Mouse (Mus musculus): ENCODE measurements around the gene Thrb. TPM values are rescaled to one million over a fixed set of nuclear protein-coding genes. Genes with fewer than 3 reads are reported as not detected.

The Thrb gene
- polyA plus RNA-seq, 1 experiment from 2014 or later: 0.38 TPM

GRCm38 (mm10) chr14:17863701-17864320, 203.8 kb downstream of the Thrb start:
- Histone ChIP-seq H3K36me3 (no peaks in the 10 kb centered on the region), H3K27me3 (ENCODE audit: low read depth, poor library complexity, severe bottlenecking) (no peaks in the 10 kb centered on the region), H3K27ac (no peak overlapping the region), H3K4me1 (no peaks in the 10 kb centered on the region), H3K9me3 (replicated peaks) (no peaks in the 10 kb centered on the region), H3K4me3 (no peak overlapping the region)
- DNase-seq (ENCODE audit: low spot score): no peak
- 77% methylated on average over 6 of the region's 6 CpGs for WGBS

- Histone ChIP-seq H3K36me3 (no peaks in the 10 kb centered on the region), H3K4me3 (no peak overlapping the region), H3K27ac (no peak overlapping the region), H3K9me3 (replicated peaks) (no peaks in the 10 kb centered on the region), H3K4me1 (no peaks in the 10 kb centered on the region), H3K27me3 (ENCODE audit: low read depth, poor library complexity, severe bottlenecking) (no peaks in the 10 kb centered on the region)
- 62% methylated on average over 6 of the region's 6 CpGs for WGBS
- no peak for DNase-seq (ENCODE audit: low spot score)
These were observed 208.3 kb downstream of the Thrb start for GRCm38 (mm10) chr14:17868326-17868725.

- DNase-seq (ENCODE audit: low spot score): no peak
- no peaks in the 10 kb centered on the region for H3K36me3 ChIP-seq
- H3K27me3 ChIP-seq (ENCODE audit: low read depth, poor library complexity, severe bottlenecking): no peaks in the 10 kb centered on the region
- no peaks in the 10 kb centered on the region for H3K9me3 ChIP-seq (replicated peaks)
- no peaks in the 10 kb centered on the region for H3K4me1 ChIP-seq
- 56% methylated on average over 2 of the region's 2 CpGs for WGBS
- H3K27ac ChIP-seq: no peak overlapping the region
- H3K4me3 ChIP-seq: no peak overlapping the region
These were observed 215.9 kb downstream of the Thrb start for GRCm38 (mm10) chr14:17875946-17876345.

- H3K4me3 ChIP-seq: no peak overlapping the region
- 90% methylated on average over 5 of the region's 5 CpGs for WGBS
- no peak overlapping the region for H3K27ac ChIP-seq
- no peak for DNase-seq (ENCODE audit: low spot score)
- no peaks in the 10 kb centered on the region for H3K4me1 ChIP-seq
- H3K9me3 ChIP-seq (replicated peaks): no peaks in the 10 kb centered on the region
- no peaks in the 10 kb centered on the region for H3K36me3 ChIP-seq
- no peaks in the 10 kb centered on the region for H3K27me3 ChIP-seq (ENCODE audit: low read depth, poor library complexity, severe bottlenecking)
These were observed 219.4 kb downstream of the Thrb start for GRCm38 (mm10) chr14:17879446-17879845.

- 83% methylated on average over 13 of the region's 13 CpGs for WGBS
These were observed 224.8 kb downstream of the Thrb start for GRCm38 (mm10) chr14:17884884-17885283.

GRCm38 (mm10) chr14:17885320-17885719, 225.3 kb downstream of the Thrb start:
- Histone ChIP-seq H3K4me3 (no peak overlapping the region), H3K36me3 (no peaks in the 10 kb centered on the region), H3K27me3 (ENCODE audit: low read depth, poor library complexity, severe bottlenecking) (no peaks in the 10 kb centered on the region), H3K4me1 (no peaks in the 10 kb centered on the region), H3K9me3 (replicated peaks) (no peaks in the 10 kb centered on the region), H3K27ac (no peak overlapping the region)
- 90% methylated on average over 3 of the region's 3 CpGs for WGBS
- DNase-seq (ENCODE audit: low spot score): no peak

More at GRCm38 (mm10) chr14:17884884-17885283, 224.8 kb downstream of the Thrb start:
- H3K27ac ChIP-seq: no peak overlapping the region
- no peak overlapping the region for H3K4me3 ChIP-seq
- no peaks in the 10 kb centered on the region for H3K4me1 ChIP-seq
- H3K9me3 ChIP-seq (replicated peaks): no peaks in the 10 kb centered on the region
- no peaks in the 10 kb centered on the region for H3K27me3 ChIP-seq (ENCODE audit: low read depth, poor library complexity, severe bottlenecking)
- no peaks in the 10 kb centered on the region for H3K36me3 ChIP-seq
- no peak for DNase-seq (ENCODE audit: low spot score)

GRCm38 (mm10) chr14:17894791-17895190, 234.7 kb downstream of the Thrb start:
- no peak overlapping the region for H3K27ac ChIP-seq
- WGBS: 83% methylated on average over 1 of the region's 1 CpGs
- H3K36me3 ChIP-seq: no peaks in the 10 kb centered on the region
- no peaks in the 10 kb centered on the region for H3K4me1 ChIP-seq
- DNase-seq (ENCODE audit: low spot score): no peak
- H3K27me3 ChIP-seq (ENCODE audit: low read depth, poor library complexity, severe bottlenecking): no peaks in the 10 kb centered on the region
- no peaks in the 10 kb centered on the region for H3K9me3 ChIP-seq (replicated peaks)
- no peak overlapping the region for H3K4me3 ChIP-seq

GRCm38 (mm10) chr14:17899733-17900413, 239.8 kb downstream of the Thrb start:
- Histone ChIP-seq H3K9me3 (replicated peaks) (no peaks in the 10 kb centered on the region), H3K4me1 (no peaks in the 10 kb centered on the region), H3K4me3 (no peak overlapping the region), H3K27me3 (ENCODE audit: low read depth, poor library complexity, severe bottlenecking) (no peaks in the 10 kb centered on the region), H3K36me3 (no peaks in the 10 kb centered on the region), H3K27ac (no peak overlapping the region)
- DNase-seq (ENCODE audit: low spot score): no peak
- 93% methylated on average over 6 of the region's 6 CpGs for WGBS

GRCm38 (mm10) chr14:17900414-17900795, 240.3 kb downstream of the Thrb start:
- WGBS: 83% methylated on average over 3 of the region's 3 CpGs
- no peaks in the 10 kb centered on the region for H3K27me3 ChIP-seq (ENCODE audit: low read depth, poor library complexity, severe bottlenecking)
- no peaks in the 10 kb centered on the region for H3K36me3 ChIP-seq
- no peaks in the 10 kb centered on the region for H3K4me1 ChIP-seq
- DNase-seq (ENCODE audit: low spot score): no peak
- no peaks in the 10 kb centered on the region for H3K9me3 ChIP-seq (replicated peaks)
- H3K4me3 ChIP-seq: no peak overlapping the region
- no peak overlapping the region for H3K27ac ChIP-seq

- Histone ChIP-seq H3K4me1 (no peaks in the 10 kb centered on the region), H3K27ac (no peak overlapping the region), H3K27me3 (ENCODE audit: low read depth, poor library complexity, severe bottlenecking) (no peaks in the 10 kb centered on the region), H3K36me3 (no peaks in the 10 kb centered on the region), H3K4me3 (no peak overlapping the region), H3K9me3 (replicated peaks) (no peaks in the 10 kb centered on the region)
- no peak for DNase-seq (ENCODE audit: low spot score)
- WGBS: 80% methylated on average over 2 of the region's 2 CpGs
These were observed 242.4 kb downstream of the Thrb start for GRCm38 (mm10) chr14:17902426-17902825.

- H3K27me3 ChIP-seq (ENCODE audit: low read depth, poor library complexity, severe bottlenecking): no peaks in the 10 kb centered on the region
- H3K9me3 ChIP-seq (replicated peaks): no peaks in the 10 kb centered on the region
- no peak overlapping the region for H3K27ac ChIP-seq
- no peaks in the 10 kb centered on the region for H3K4me1 ChIP-seq
- no peak for DNase-seq (ENCODE audit: low spot score)
- 81% methylated on average over 2 of the region's 2 CpGs for WGBS
- H3K36me3 ChIP-seq: no peaks in the 10 kb centered on the region
- H3K4me3 ChIP-seq: no peak overlapping the region
These were observed 243.1 kb downstream of the Thrb start for GRCm38 (mm10) chr14:17903121-17903520.

GRCm38 (mm10) chr14:17904554-17904953, 244.5 kb downstream of the Thrb start:
- H3K9me3 ChIP-seq (replicated peaks): no peaks in the 10 kb centered on the region
- H3K4me1 ChIP-seq: no peaks in the 10 kb centered on the region
- H3K4me3 ChIP-seq: no peak overlapping the region
- DNase-seq (ENCODE audit: low spot score): no peak
- H3K36me3 ChIP-seq: no peaks in the 10 kb centered on the region
- 62% methylated on average over 1 of the region's 1 CpGs for WGBS
- no peak overlapping the region for H3K27ac ChIP-seq
- no peaks in the 10 kb centered on the region for H3K27me3 ChIP-seq (ENCODE audit: low read depth, poor library complexity, severe bottlenecking)

GRCm38 (mm10) chr14:17905627-17906026, 245.6 kb downstream of the Thrb start:
- 79% methylated on average over 3 of the region's 3 CpGs for WGBS

More at GRCm38 (mm10) chr14:17905627-17906026, 245.6 kb downstream of the Thrb start:
- H3K27me3 ChIP-seq (ENCODE audit: low read depth, poor library complexity, severe bottlenecking): no peaks in the 10 kb centered on the region
- no peaks in the 10 kb centered on the region for H3K9me3 ChIP-seq (replicated peaks)
- no peak overlapping the region for H3K27ac ChIP-seq
- H3K36me3 ChIP-seq: no peaks in the 10 kb centered on the region
- no peak for DNase-seq (ENCODE audit: low spot score)
- H3K4me3 ChIP-seq: no peak overlapping the region
- H3K4me1 ChIP-seq: no peaks in the 10 kb centered on the region

Measured in limb, embryonic 10.5 days (tissue).